Mouse (Mus musculus) CD8-positive naive resting alpha-beta T cell, adult 2 months (primary cell): ENCODE data around the gene Rab5if.

Source experiments
- DNase-seq, 2 experiments: peaks; one replicate each; pipeline ENCODE4 v3.0.0; 2022; ENCODE audit warnings: low read depth in 2 of 2, low spot score in 2 of 2

The Rab5if gene

GRCm38 (mm10) chr2:156919796-156920195, 56.9 kb downstream of the Rab5if start:
- no peak for DNase-seq

GRCm38 (mm10) chr2:156923057-156923456, 60.1 kb downstream of the Rab5if start:
- DNase-seq = no peak
